Mouse (Mus musculus) cerebellum, adult 11 months (tissue): Measurements from ENCODE around the gene Lzic.

ENCODE experiments used
- DNase-seq: peaks from one replicate; pipeline ENCODE4 v3.0.0; 2022

The Lzic gene

DNA sequence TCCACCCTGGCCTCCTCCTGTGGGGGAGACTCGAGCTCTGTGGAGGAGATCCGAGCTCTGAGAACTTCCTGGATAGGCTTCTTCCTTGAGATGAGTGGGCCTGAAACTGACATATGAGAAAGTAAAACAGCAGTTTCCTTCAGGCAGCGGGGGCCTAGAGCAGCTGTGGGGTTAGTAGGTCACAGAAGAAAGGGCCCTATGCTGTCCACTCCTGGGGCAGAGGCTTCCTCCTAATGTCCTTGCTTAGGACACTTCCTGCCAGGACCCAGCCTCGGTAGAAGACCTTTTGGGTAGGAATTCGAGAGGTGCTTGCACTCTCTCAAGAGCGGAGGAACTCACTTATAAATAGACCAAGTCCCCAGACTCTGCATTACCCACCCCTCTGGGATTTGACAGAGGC lies 44.7 kb downstream of the Lzic start:
- no peak for DNase-seq

GRCm38 (mm10) chr4:149539441-149539840 lies 54.4 kb downstream of the Lzic start:
- DNase-seq = no peak

GRCm38 (mm10) chr4:149541935-149542334 lies 56.9 kb downstream of the Lzic start:
- DNase-seq = no peak

GRCm38 (mm10) chr4:149542431-149542830 lies 57.4 kb downstream of the Lzic start:
- DNase-seq = no peak

- peak; percentile 81 for DNase-seq
Observed at GRCm38 (mm10) chr4:149542927-149543553, 58.0 kb downstream of the Lzic start.

DNA sequence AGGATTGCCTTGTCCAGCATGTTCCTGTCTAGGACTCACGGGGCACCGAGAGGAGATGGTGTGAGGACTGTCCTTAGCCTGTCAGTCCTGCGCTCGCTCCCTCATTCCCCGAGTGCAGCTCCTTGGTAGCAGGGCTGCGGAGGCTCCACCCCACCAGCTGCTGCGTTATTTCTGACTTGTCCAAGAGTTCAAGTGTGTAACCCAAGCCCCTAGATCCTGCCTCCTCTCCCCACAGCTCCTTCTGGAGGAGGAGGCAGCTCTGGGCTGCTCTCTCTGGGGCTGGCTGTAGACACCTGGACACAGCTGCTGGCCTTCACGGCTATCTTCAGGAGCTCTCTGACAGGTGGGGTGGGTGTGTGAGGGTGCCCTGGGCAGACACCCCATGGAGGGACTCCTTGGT lies 59.9 kb downstream of the Lzic start:
- no peak for DNase-seq
